Mouse (Mus musculus) lung, embryonic 14.5 days (tissue): ENCODE results near the gene Ttc37. TPM values are rescaled to one million over a fixed set of nuclear protein-coding genes. Genes with fewer than 3 reads are reported as not detected.

Experiments
- ATAC-seq: fragments of 200-750 bp; cut with Nextera tagmentation; 2 replicates; pipeline ENCODE4 v1.8.0; 2017; ENCODE audit warnings: mild to moderate bottlenecking, moderate TSS enrichment, moderate library complexity; ENCODE audit not compliant: insufficient read depth
- DNase-seq: peaks from one replicate; pipeline ENCODE4 v3.0.0-alpha.2; 2015
- H3K27ac ChIP-seq: fragments of 300-500 bp; sonication (generic); 2 replicates; pipeline ENCODE4 v1.5.1; 2014; ENCODE audit warnings: low read depth, mild to moderate bottlenecking, moderate library complexity
- H3K27me3 ChIP-seq: fragments of 300-500 bp; sonication (generic); 2 replicates; pipeline ENCODE4 v1.6.1; 2014; ENCODE audit warnings: low read length, control low read depth; ENCODE audit not compliant: insufficient read depth
- H3K36me3 ChIP-seq: fragments of 300-500 bp; sonication (generic); 2 replicates; pipeline ENCODE4 v1.6.1; 2014; ENCODE audit warnings: control low read depth; ENCODE audit not compliant: insufficient read depth
- H3K4me1 ChIP-seq: fragments of 300-500 bp; sonication (generic); 2 replicates; pipeline ENCODE4 v1.6.1; 2014; ENCODE audit warnings: antibody characterized with exemption, control low read depth; ENCODE audit not compliant: insufficient read depth
- H3K4me2 ChIP-seq: fragments of 300-500 bp; sonication (generic); 2 replicates; pipeline ENCODE4 v1.6.1; 2014; ENCODE audit warnings: mild to moderate bottlenecking
- H3K4me3 ChIP-seq: fragments of 300-500 bp; sonication (generic); 2 replicates; pipeline ENCODE4 v1.5.1; 2014; ENCODE audit warnings: low read depth, low read length
- H3K9ac ChIP-seq: fragments of 300-500 bp; sonication (generic); 2 replicates; pipeline ENCODE4 v1.6.1; 2014
- H3K9me3 ChIP-seq: fragments of 300-500 bp; sonication (generic); 2 replicates; pipeline ENCODE4 v1.6.1; 2016; ENCODE audit warnings: low read depth, low read length, control low read depth
- CTCF ChIP-seq: IDR thresholded peaks from 2 replicates; pipeline ENCODE4 v1.5.1; 2016; ENCODE audit warnings: antibody characterized with exemption, low read depth
- WGBS: fragments of 180-500 bp; shearing (Covaris S2); extraction: QIAGEN DNeasy Blood & Tissue Kit; methylation state at CpG from one replicate; pipeline ENCODE4 v1.1.7; 2014; 5-methylcytosine and 5-hydroxymethylcytosine counted together
- polyA plus RNA-seq: library from polyadenylated mRNA; unstranded; fragments of >200 nt; fragmentation: Nextera tagmentation; extraction: Ambion mirVana; gene quantifications from 2 replicates; pipeline ENCODE4 v1.2.1, GENCODE M21; 2014

Ttc37 gene
- polyA plus RNA-seq, 1 experiment from 2014 or later, result 19.8 TPM

DNA sequence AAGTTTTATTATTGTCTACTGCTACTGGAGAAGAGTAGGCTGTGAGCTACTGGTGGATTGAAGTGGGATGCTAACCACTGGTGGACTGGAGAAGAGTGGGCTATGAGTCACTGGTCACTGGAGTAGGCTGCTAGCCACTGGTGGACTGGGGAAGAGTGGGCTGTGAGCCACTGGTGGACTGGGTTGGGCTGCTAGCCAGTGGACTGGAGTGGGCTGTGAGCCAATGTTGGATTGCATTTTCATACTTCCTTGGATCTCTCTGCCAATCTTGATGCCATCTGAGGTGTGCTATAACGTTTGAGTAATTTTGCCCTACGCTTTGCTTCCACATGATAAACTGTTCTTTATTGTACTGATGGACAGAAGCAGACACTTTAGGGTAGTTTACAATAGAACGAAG is 36.4 kb upstream of the Ttc37 start:
- no peak overlapping the region for H3K27ac ChIP-seq
- no peak for TF ChIP-seq CTCF
- no peaks in the 10 kb centered on the region for H3K4me1 ChIP-seq
- 88% methylated on average over 3 of the region's 3 CpGs for WGBS
- no peak overlapping the region for H3K9ac ChIP-seq
- H3K27me3 ChIP-seq, result peaks cover 6% of the 10 kb centered on the region; the same call in 1 of the 2 replicates
- H3K36me3 ChIP-seq, result 0 out of 2 replicates have a peak, but pooled peaks cover 19% of the 10 kb centered on the region
- ATAC-seq (no peak), DNase-seq (no peak)
- H3K9me3 ChIP-seq, result no peaks in the 10 kb centered on the region
- H3K4me2 ChIP-seq, result no peak overlapping the region
- no peak overlapping the region for H3K4me3 ChIP-seq

DNA sequence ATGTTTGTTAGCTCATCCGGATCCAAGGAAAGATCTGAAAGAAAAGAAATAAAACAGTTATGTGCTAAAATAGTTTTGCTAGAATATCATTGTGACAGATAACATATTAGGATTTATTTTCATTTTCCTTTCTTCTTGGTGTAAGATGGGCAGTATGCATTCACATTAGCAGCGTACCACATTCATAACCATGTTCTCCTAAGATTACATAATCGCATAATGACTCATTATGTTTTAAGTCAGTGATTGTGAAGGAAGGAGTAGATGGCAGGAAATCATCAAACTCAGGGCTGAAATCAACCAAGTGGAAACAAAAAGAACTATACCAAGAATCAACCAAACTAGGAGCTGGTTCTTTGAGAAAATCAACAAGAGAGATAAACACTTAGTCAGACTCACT is 36.0 kb upstream of the Ttc37 start:
- Histone ChIP-seq H3K4me3 (no peak overlapping the region), H3K36me3 (0 out of 2 replicates have a peak, but pooled peaks cover 19% of the 10 kb centered on the region), H3K4me1 (no peaks in the 10 kb centered on the region), H3K9me3 (no peaks in the 10 kb centered on the region), H3K9ac (no peak overlapping the region), H3K27ac (no peak overlapping the region), H3K27me3 (peaks cover 2% of the 10 kb centered on the region; the same call in 1 of the 2 replicates), H3K4me2 (no peak overlapping the region)
- WGBS, result 96% methylated on average over 3 of the region's 3 CpGs
- no peak for DNase-seq
- no peak for ATAC-seq
- no peak for TF ChIP-seq CTCF

DNA sequence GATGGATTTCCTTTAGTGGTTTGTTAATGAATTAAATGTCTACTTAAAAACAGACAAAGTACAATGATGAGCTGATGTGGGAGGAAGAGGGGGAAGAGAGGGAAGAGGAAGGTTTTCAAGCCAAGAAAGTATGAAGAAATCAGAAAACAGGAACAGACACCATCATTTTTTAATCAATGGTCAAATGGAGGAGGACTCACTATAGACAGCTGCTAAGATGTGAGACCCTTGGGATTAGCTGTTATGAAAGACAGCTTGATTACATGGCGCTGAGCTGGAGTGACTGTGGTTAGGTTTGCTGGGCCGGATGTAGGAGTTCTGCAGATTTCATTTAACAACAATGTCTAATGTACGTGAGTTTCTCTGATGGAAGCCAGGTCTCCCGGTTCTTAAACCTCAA is 35.0 kb upstream of the Ttc37 start:
- DNase-seq (no peak), ATAC-seq (no peak)
- H3K9ac ChIP-seq, result no peak overlapping the region
- TF ChIP-seq CTCF, result no peak
- no peak overlapping the region for H3K4me2 ChIP-seq
- H3K4me3 ChIP-seq, result no peak overlapping the region
- H3K27ac ChIP-seq, result no peak overlapping the region
- no peaks in the 10 kb centered on the region for H3K4me1 ChIP-seq
- H3K9me3 ChIP-seq, result no peaks in the 10 kb centered on the region
- H3K27me3 ChIP-seq, result no peaks in the 10 kb centered on the region
- WGBS, result 80% methylated on average over 4 of the region's 4 CpGs
- 0 out of 2 replicates have a peak, but pooled peaks cover 19% of the 10 kb centered on the region for H3K36me3 ChIP-seq

DNA sequence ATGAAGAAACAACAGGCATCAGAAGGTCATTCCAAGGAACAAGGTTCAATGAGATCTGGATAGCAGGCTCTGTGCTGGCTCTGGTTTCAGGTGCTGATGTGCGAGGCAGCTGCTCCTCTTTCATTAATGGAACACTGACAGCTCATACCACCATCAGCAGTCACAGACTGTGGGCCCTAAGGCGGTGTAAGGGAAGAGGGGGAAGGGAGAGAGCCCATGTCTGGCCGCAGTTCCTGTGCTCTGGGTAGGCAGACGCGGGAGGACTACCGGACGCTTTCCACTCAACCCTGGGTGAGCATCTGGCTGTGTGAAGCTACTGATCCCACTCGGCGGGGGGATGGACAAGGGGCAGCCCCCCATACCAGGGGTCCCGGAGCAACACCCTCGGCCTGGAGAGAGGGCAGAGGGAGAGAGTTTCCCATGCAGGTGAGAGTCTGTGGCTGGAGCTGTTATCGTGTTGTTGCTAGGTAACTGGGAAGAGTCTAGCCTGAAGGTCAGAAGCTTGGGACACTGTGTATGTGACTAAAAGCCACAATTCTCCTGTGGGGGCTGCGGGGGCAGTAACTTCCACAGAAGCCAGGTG is 34.1 kb upstream of the Ttc37 start:
- Histone ChIP-seq H3K27ac (no peak overlapping the region), H3K36me3 (0 out of 2 replicates have a peak, but pooled peaks cover 19% of the 10 kb centered on the region), H3K4me2 (no peak overlapping the region), H3K4me3 (no peak overlapping the region), H3K27me3 (no peaks in the 10 kb centered on the region), H3K9ac (no peak overlapping the region), H3K9me3 (no peaks in the 10 kb centered on the region), H3K4me1 (no peaks in the 10 kb centered on the region)
- DNase-seq, result no peak
- TF ChIP-seq CTCF, result no peak
- 81% methylated on average over 13 of the region's 13 CpGs for WGBS
- no peak for ATAC-seq

DNA sequence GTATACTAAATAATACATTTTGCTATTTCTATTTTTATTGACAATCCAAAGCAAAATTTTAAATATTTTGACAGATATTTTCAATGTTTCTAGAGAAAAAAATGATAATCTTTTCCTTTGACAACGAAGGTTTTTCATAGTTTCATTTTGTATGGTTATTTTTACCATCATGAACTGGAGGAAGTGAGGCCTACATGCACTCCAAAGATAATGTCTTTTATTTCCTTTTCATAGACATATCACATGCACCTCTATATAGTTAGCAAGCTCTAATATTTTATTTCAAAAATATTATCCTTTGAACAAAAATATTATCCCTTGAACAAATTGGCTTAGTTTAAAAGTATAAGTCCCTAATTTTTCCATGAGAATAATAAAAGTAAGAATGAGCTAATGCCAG is 24.2 kb upstream of the Ttc37 start:
- Histone ChIP-seq H3K4me3 (no peak overlapping the region), H3K4me1 (no peaks in the 10 kb centered on the region), H3K9ac (no peak overlapping the region), H3K9me3 (no peaks in the 10 kb centered on the region), H3K27ac (no peak overlapping the region), H3K4me2 (no peak overlapping the region), H3K27me3 (no peaks in the 10 kb centered on the region), H3K36me3 (no peaks in the 10 kb centered on the region)
- ATAC-seq (no peak), DNase-seq (no peak)
- TF ChIP-seq CTCF, result no peak
- WGBS, result 75% methylated on average over 1 of the region's 1 CpGs

DNA sequence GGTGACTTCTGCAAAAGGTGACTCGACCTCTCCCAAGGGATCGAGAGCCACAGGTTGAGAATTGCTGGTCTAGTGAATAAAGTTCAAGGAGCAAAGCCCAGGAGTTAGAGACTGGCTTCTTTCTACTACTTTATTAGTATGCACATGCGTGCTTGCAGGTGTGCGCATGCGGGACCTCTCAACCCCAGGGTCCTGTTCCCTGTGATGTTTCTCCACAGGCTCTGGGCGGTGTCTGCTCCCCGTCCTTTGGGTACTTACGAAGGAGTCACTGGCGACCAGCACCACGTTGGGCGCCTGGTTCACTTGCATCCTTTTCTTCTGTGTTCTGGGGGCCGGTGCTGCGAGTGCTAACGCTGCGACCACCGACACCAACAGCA is 430 bp upstream of the Ttc37 start:
- H3K4me3 ChIP-seq, result peak overlapping the region; percentile 69
- peak overlapping the region; percentile 60; the same call in 1 of the 2 replicates for H3K27ac ChIP-seq
- H3K4me2 ChIP-seq, result peak overlapping the region; percentile 66
- peak; percentile 86 for ATAC-seq
- H3K9ac ChIP-seq, result peak overlapping the region; percentile 75
- no peak for TF ChIP-seq CTCF
- H3K4me1 ChIP-seq, result 0 out of 2 replicates have a peak, but pooled peaks cover 3% of the 10 kb centered on the region
- H3K27me3 ChIP-seq, result no peaks in the 10 kb centered on the region
- H3K36me3 ChIP-seq, result 0 out of 2 replicates have a peak, but pooled peaks cover 2% of the 10 kb centered on the region
- 2% methylated on average over 16 of the region's 16 CpGs for WGBS
- H3K9me3 ChIP-seq, result no peaks in the 10 kb centered on the region
- DNase-seq, result no peak

DNA sequence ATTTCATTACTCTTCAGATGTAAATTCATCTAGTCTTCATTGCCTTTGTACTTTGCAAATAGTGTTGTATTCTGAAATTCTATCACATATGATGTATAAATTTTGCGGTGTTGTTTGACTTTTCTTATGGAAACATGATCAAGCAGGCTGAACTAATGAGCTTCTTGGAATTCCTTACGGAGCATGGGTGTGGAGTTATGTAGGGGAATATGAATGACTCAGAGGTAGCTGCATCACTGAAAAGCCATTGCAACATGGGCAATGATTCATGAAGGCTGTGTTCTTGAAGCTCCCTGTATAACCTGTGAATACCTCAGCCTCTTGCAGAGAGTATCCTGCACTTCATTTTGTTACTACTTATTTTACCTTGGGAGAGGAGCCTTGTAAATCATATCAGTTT is 3.5 kb downstream of the Ttc37 start:
- Histone ChIP-seq H3K27me3 (no peaks in the 10 kb centered on the region), H3K9me3 (no peaks in the 10 kb centered on the region), H3K4me3 (no peak overlapping the region), H3K27ac (no peak overlapping the region), H3K4me2 (no peak overlapping the region), H3K36me3 (0 out of 2 replicates have a peak, but pooled peaks cover 2% of the 10 kb centered on the region), H3K4me1 (0 out of 2 replicates have a peak, but pooled peaks cover 3% of the 10 kb centered on the region), H3K9ac (no peak overlapping the region)
- no peak for DNase-seq
- WGBS, result 87% methylated on average over 2 of the region's 2 CpGs
- ATAC-seq, result no peak
- no peak for TF ChIP-seq CTCF
